Mouse (Mus musculus) CD8-positive naive resting alpha-beta T cell, adult 2 months (primary cell): ENCODE data around the gene Gm11060.

Experiments
- DNase-seq, 2 experiments: peaks; one replicate each; pipeline ENCODE4 v3.0.0; 2022; ENCODE audit warnings: low read depth in 2 of 2, low spot score in 2 of 2

The Gm11060 gene

GRCm38 (mm10) chr2:105114074-105114473 lies 22.3 kb downstream of the Gm11060 start:
- DNase-seq, result no peak

GRCm38 (mm10) chr2:105117669-105118068 lies 25.9 kb downstream of the Gm11060 start:
- DNase-seq, result no peak

- no peak for DNase-seq
Measured at GRCm38 (mm10) chr2:105122216-105122615, 30.4 kb downstream of the Gm11060 start.

DNA sequence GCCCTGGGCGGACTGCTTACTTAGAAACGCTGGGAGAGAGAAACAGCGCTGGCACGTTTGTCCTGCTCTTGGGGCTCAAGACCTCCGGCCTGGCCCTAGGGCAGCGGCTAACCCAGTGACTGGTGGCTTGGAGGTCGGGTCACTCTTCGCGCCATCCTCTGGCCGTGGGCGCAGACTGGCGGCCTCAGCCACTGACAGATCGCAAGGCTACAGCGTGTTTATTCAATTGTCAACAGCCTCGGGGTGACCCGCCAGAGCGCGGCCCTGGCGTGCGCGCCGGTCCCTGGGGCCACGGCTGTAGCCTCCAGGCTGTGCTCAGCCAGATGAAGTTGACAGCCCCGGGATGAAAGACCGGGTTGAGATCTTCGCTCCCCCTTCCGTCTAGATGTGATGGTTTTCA lies 31.1 kb downstream of the Gm11060 start:
- DNase-seq, result no peak

- DNase-seq, result no peak
Measured at GRCm38 (mm10) chr2:105123431-105123830, 31.6 kb downstream of the Gm11060 start.

- no peak for DNase-seq
Measured at GRCm38 (mm10) chr2:105123881-105124280, 32.1 kb downstream of the Gm11060 start.

- no peak for DNase-seq
Measured at GRCm38 (mm10) chr2:105124391-105124790, 32.6 kb downstream of the Gm11060 start.

DNA sequence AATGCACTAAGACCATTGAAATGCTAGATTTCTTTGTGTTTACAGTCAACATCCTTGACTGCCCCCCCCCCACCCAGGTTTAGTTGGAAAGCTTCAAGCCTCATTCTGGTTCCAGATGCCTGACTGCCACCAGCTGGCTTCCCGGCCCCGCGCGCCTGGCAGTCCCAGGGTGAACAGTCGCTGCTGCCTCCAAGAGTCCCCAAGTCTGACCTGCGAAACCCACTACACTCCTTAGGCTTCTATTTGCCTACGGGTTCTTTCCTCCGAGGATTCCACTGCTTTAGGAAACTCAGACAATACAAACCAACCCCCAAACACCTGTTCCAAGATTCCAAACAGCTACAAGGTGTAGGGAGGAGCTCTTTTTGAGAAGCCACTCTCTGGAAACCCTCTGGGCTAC lies 33.4 kb downstream of the Gm11060 start:
- no peak for DNase-seq

- DNase-seq, result no peak
Measured at GRCm38 (mm10) chr2:105125641-105126040, 33.8 kb downstream of the Gm11060 start.

GRCm38 (mm10) chr2:105126279-105126678 lies 34.5 kb downstream of the Gm11060 start, which contains the start of gene Wt1:
Wt1 (plus strand) TSS chr2:105126529.
- no peak for DNase-seq

DNA sequence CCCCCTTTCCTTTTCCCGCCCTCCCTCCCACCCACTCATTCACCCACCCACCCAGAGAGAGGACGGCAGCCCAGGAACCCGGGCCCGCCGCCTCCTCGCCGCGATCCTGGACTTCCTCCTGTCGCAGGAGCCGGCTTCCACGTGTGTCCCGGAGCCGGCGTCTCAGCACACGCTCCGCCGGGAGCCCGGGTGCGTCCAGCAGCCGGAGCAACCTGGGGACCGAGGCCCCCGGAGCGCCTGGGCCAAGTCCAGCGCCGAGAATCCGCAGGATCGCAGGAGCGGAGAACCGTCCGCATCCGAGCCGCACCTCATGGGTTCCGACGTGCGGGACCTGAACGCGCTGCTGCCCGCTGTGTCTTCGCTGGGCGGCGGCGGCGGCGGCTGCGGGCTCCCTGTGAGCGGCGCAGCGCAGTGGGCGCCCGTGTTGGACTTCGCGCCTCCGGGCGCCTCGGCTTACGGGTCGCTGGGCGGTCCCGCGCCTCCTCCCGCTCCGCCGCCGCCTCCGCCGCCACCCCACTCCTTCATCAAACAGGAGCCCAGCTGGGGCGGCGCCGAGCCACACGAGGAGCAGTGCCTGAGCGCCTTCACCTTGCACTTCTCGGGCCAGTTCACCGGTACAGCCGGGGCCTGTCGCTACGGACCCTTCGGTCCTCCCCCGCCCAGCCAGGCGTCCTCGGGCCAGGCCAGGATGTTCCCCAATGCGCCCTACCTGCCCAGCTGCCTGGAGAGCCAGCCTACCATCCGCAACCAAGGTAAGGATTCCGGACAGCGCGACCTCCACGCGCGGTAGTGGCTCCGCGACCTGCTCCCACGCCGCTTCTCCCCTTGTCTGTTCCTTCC lies 35.1 kb downstream of the Gm11060 start:
- DNase-seq, result no peak

- DNase-seq, result no peak
Measured at GRCm38 (mm10) chr2:105127531-105128480, 36.0 kb downstream of the Gm11060 start.

DNA sequence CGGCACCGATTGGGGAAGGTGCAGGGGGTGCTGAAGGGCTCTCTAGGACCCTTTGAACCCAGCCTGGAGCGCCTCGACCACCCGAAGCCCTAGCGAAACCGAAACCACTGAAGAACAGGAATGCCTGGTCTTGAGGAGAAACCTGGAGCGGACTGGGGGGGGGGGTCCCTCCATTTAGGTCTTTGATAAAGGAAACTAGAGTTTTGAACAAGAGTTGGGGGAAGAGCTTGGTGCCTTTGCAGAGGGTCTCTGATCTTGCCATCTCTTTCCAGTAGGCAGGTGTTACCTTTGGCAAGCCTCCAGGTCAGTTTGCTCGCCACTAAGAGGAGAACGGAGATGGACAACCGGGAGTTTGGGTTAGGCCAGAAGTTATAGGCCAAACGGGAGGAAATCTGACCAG lies 36.7 kb downstream of the Gm11060 start:
- DNase-seq, result no peak

DNA sequence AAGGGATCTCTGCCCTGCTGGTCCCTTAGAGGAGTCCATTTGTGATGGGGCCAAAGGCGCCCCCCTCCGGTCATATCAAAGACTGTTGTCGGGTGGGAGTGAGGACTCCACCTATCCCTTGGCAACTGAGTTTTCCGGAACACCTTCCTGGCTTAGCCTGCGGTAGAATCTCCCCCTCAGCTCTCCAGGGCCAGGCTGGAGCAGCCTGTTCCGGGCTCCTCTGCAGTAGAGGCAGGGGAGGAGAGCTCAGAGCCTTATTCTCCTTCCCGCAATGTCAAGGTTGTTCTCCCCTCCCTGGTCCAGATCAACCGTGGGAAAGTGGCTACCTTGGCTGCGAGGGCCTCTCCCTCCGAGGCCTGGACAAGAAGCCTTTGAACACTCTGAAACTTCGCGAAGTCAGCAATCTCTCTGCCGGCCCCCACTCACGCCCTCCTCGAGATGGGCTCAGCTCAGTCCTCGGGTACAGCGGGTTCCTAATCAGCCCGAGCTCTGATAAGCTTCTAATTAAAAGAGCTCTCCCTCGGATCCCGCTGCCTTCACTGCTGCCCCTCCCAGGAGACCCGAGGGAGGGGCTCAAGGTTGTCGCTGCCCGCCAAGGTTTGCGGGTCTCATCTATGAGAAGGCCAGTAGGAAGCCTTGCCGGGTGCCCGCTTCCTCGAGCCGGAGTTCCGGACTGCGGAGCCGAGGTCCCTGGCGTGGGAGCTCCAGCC lies 38.7 kb downstream of the Gm11060 start:
- DNase-seq, result no peak

DNA sequence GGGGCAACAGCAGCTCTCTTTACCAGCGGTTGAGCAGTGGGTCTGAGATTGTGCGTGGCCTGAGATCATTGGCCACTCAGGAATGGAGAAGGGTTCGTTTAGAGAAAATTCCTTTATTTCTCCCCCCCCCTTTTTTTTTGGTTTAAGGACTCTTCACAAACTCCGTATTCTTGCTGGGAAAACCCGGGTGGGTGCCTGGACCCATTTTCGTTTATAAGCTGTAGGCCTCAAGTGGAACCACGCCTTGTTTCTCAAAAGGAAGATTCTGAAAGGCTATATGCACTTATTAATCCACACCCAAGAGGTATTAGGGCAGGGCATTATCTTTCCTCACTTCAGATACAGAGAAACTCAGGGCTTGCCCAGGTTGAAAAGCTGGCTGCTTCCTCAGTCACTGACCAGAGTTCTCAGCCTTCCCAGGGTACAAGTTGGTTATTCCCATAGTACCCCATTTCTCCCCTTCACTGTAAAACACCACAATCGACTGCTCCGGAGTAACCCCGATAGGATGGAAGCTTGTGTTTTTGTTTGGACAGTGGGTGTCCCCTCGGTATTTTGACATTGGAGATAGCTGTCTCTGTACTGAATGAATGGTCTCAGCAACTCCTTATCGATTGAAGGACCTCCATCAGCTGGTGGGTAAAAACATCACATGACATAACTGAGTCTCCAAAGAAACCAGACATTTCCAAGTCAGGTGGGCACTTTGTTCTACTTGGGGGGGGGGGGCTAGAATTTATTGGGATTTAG lies 39.4 kb downstream of the Gm11060 start:
- DNase-seq, result no peak

- DNase-seq, result no peak
Measured at GRCm38 (mm10) chr2:105131811-105132100, 39.9 kb downstream of the Gm11060 start.

- DNase-seq, result no peak
Measured at GRCm38 (mm10) chr2:105132300-105132699, 40.5 kb downstream of the Gm11060 start.

DNA sequence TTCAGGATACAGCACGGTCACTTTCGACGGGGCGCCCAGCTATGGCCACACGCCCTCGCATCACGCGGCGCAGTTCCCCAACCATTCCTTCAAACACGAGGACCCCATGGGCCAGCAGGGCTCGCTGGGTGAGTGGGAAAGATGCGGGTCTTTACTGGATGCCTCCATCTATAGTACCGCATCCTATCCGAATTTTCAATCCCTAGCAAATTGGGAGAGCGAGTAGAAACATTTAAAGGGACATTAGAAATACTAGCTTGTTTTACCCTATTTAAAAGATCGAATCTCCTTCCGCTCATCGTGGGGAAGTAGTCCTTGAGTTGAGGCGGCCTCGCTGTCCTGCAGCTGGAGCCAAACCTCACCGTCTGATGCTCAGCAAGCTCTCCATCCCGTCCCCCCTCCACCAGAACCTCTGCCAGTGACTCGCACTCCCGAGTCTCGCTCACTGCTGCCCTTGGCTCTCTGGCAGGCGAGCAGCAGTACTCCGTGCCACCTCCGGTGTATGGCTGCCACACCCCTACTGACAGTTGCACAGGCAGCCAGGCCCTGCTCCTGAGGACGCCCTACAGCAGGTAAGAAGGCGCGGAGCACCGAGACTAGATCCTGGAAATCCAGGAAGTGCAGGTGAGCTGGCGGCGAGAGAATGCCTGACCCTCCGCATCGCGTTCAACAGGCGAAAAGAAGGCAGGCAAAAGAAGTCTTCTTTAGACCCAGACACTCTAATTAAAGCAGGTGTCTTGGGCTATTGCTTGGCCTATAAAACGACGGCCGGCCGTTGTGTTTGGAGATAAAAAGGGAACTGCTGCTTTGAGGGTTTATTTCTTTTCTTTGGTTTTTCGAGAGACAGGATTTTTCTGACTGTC lies 41.3 kb downstream of the Gm11060 start:
- no peak for DNase-seq

- DNase-seq, result no peak
Measured at GRCm38 (mm10) chr2:105134296-105134695, 42.5 kb downstream of the Gm11060 start.

DNA sequence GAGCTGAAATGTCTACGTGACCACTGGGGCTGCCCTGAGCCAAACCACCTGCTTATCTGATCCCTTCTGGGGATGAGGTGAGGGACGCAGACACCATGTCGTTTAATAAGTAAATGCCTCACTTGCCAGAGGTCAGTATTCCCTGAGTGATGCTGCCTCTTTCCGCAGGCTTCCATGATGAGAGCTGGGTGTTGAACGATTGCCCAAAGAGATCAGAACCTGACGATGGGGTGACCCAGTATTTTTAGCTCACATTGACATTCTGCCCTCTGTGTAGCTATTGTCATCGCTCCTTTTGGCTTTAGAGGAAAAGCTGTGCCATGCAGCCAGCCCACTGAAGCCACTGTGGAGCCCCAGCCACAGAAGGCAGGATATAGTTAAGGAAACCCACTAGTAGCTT lies 47.7 kb downstream of the Gm11060 start:
- no peak for DNase-seq
